Mouse (Mus musculus): ENCODE results near the gene Rps6ka1.
"Not testable (repeated sequence)": the region's sequence is repeated elsewhere in the genome, so short reads cannot be mapped to it uniquely, and the experiment has no call there.

Gene Rps6ka1

GRCm38 (mm10) chr4:133887672-133888453 is at the start of gene Rps6ka1:
Gene Rps6ka1, minus strand, starts transcription at chr4:133887797.
- DNase-seq (ENCODE audit: low spot score), result peak; percentile 77

GRCm38 (mm10) chr4:133931785-133932184 is 44.2 kb upstream of the Rps6ka1 start:
- DNase-seq (ENCODE audit: low spot score), result no peak

GRCm38 (mm10) chr4:133931349-133931748 is 43.8 kb upstream of the Rps6ka1 start:
- DNase-seq (ENCODE audit: low spot score), result no peak

GRCm38 (mm10) chr4:133929278-133929670 is 41.7 kb upstream of the Rps6ka1 start:
- no peak for DNase-seq (ENCODE audit: low spot score)

GRCm38 (mm10) chr4:133928576-133929277 is 41.1 kb upstream of the Rps6ka1 start:
- no peak for DNase-seq (ENCODE audit: low spot score)

- no peak for DNase-seq (ENCODE audit: low spot score)
These were observed 37.6 kb upstream of the Rps6ka1 start for GRCm38 (mm10) chr4:133925204-133925603.

- DNase-seq (ENCODE audit: low spot score), result no peak
These were observed 36.1 kb upstream of the Rps6ka1 start for GRCm38 (mm10) chr4:133923743-133924142.

- DNase-seq (ENCODE audit: low spot score), result not testable (repeated sequence)
These were observed 30.7 kb upstream of the Rps6ka1 start for GRCm38 (mm10) chr4:133918093-133918825.

- DNase-seq (ENCODE audit: low spot score), result no peak
These were observed 24.4 kb upstream of the Rps6ka1 start for GRCm38 (mm10) chr4:133911983-133912382.

- peak; percentile 95 for DNase-seq (ENCODE audit: low spot score)
These were observed 22.9 kb upstream of the Rps6ka1 start for GRCm38 (mm10) chr4:133910236-133911211.

- DNase-seq (ENCODE audit: low spot score), result no peak
These were observed 20.5 kb upstream of the Rps6ka1 start for GRCm38 (mm10) chr4:133908051-133908450.

- DNase-seq (ENCODE audit: low spot score), result no peak
These were observed 19.5 kb upstream of the Rps6ka1 start for GRCm38 (mm10) chr4:133907086-133907485.

- not testable (repeated sequence) for DNase-seq (ENCODE audit: low spot score)
These were observed 18.7 kb upstream of the Rps6ka1 start for GRCm38 (mm10) chr4:133906336-133906735.

GRCm38 (mm10) chr4:133905167-133905566 is 17.6 kb upstream of the Rps6ka1 start:
- no peak for DNase-seq (ENCODE audit: low spot score)

GRCm38 (mm10) chr4:133904326-133904725 is 16.7 kb upstream of the Rps6ka1 start:
- no peak for DNase-seq (ENCODE audit: low spot score)

GRCm38 (mm10) chr4:133903372-133903771 is 15.8 kb upstream of the Rps6ka1 start:
- DNase-seq (ENCODE audit: low spot score), result no peak

GRCm38 (mm10) chr4:133902510-133902909 is 14.9 kb upstream of the Rps6ka1 start:
- DNase-seq (ENCODE audit: low spot score), result no peak

- DNase-seq (ENCODE audit: low spot score), result no peak
These were observed 13.3 kb upstream of the Rps6ka1 start for GRCm38 (mm10) chr4:133900887-133901286.

- DNase-seq (ENCODE audit: low spot score), result no peak
These were observed 12.8 kb upstream of the Rps6ka1 start for GRCm38 (mm10) chr4:133900352-133900751.

GRCm38 (mm10) chr4:133899241-133899800 is 11.7 kb upstream of the Rps6ka1 start:
- DNase-seq (ENCODE audit: low spot score), result no peak

GRCm38 (mm10) chr4:133898151-133898550 is 10.6 kb upstream of the Rps6ka1 start:
- DNase-seq (ENCODE audit: low spot score), result no peak

Data from ovary, postnatal 36 days (tissue).